ENCODE assay signal across 12 mouse cellular contexts in genomic region chr7:16412220-16412896, GRCm38 (mm10). TPM values are rescaled to one million over a fixed set of nuclear protein-coding genes. Genes with fewer than 3 reads are reported as not detected.
DNase-seq lines count a peak whose midpoint lies in the region; ATAC-seq lines count a peak whose summit lies in the region.
"Had no signal": no experiment of that assay in that cellular context is flagged by ENCODE, and none has a peak within 500 bp of the region (broad histone marks: within the 10 kb centered on the region; RNA-seq: fewer than 3 reads in every experiment).

No protein-coding gene starts in this region.

- H3K4me3 ChIP-seq in hindbrain, embryonic 11.5 days (ENCODE audit: low read depth, low read length): no peak overlapping the region
- H3K4me3 ChIP-seq in hindbrain, embryonic 14.5 days (replicated peaks; ENCODE audit: low read length): no peak overlapping the region
- H3K4me3 ChIP-seq in embryonic facial prominence, embryonic 10.5 days: no peak overlapping the region
- H3K4me3 ChIP-seq in limb, embryonic 13.5 days: no peak overlapping the region
- peak overlapping the region; percentile 76 for H3K4me3 ChIP-seq in megakaryocyte, embryonic 14.5 days (replicated peaks)
- H3K4me3 ChIP-seq: intestine, embryonic 15.5 days; neural tube, embryonic 12.5 days had no signal

- H3K4me2 ChIP-seq in hindbrain, embryonic 11.5 days (replicated peaks; ENCODE audit: low read depth, low read length): no peak overlapping the region
- H3K4me2 ChIP-seq in hindbrain, embryonic 14.5 days (replicated peaks): no peak overlapping the region
- H3K4me2 ChIP-seq in limb, embryonic 13.5 days (replicated peaks): no peak overlapping the region
- H3K4me2 ChIP-seq: intestine, embryonic 15.5 days; neural tube, embryonic 12.5 days had no signal

- no peaks in the 10 kb centered on the region; the same call in 1 of the 2 replicates for H3K9me3 ChIP-seq in hindbrain, embryonic 11.5 days (ENCODE audit: control insufficient read depth, low read length)
- no peaks in the 10 kb centered on the region for H3K9me3 ChIP-seq in hindbrain, embryonic 14.5 days (ENCODE audit: control insufficient read depth, low read length)
- no peaks in the 10 kb centered on the region for H3K9me3 ChIP-seq in embryonic facial prominence, embryonic 10.5 days
- H3K9me3 ChIP-seq in limb, embryonic 13.5 days: no peaks in the 10 kb centered on the region
- H3K9me3 ChIP-seq in megakaryocyte, embryonic 14.5 days: no peaks in the 10 kb centered on the region
- H3K9me3 ChIP-seq: intestine, embryonic 15.5 days; neural tube, embryonic 12.5 days had no signal

- 86% methylated on average over 8 of the region's 8 CpGs for WGBS in hindbrain, embryonic 11.5 days
- 87% methylated on average over 8 of the region's 8 CpGs for WGBS in hindbrain, embryonic 14.5 days
- WGBS in embryonic facial prominence, embryonic 10.5 days: 90% methylated on average over 8 of the region's 8 CpGs
- 88% methylated on average over 8 of the region's 8 CpGs for WGBS in limb, embryonic 13.5 days

- no peaks in the 10 kb centered on the region for H3K27me3 ChIP-seq in hindbrain, embryonic 11.5 days (ENCODE audit: control insufficient read depth, insufficient read depth, low read length)
- H3K27me3 ChIP-seq in hindbrain, embryonic 14.5 days (ENCODE audit: control insufficient read depth, insufficient read depth, low read length): no peaks in the 10 kb centered on the region
- no peaks in the 10 kb centered on the region; the same call in 1 of the 2 replicates for H3K27me3 ChIP-seq in embryonic facial prominence, embryonic 10.5 days (replicated peaks; ENCODE audit: low read depth, poor library complexity, severe bottlenecking)
- no peaks in the 10 kb centered on the region for H3K27me3 ChIP-seq in limb, embryonic 13.5 days
- no peaks in the 10 kb centered on the region for H3K27me3 ChIP-seq in megakaryocyte, embryonic 14.5 days (replicated peaks)
- H3K27me3 ChIP-seq: intestine, embryonic 15.5 days; neural tube, embryonic 12.5 days had no signal

- peak overlapping the region; percentile 36; the same call in 1 of the 2 replicates for H3K27ac ChIP-seq in hindbrain, embryonic 11.5 days (ENCODE audit: low read depth, low read length)
- no peak overlapping the region for H3K27ac ChIP-seq in hindbrain, embryonic 14.5 days
- peak overlapping the region; percentile 48; the same call in 1 of the 2 replicates for H3K27ac ChIP-seq in embryonic facial prominence, embryonic 10.5 days (replicated peaks)
- H3K27ac ChIP-seq in limb, embryonic 13.5 days: no peak overlapping the region
- H3K27ac ChIP-seq: intestine, embryonic 15.5 days; neural tube, embryonic 12.5 days had no signal

- no peaks in the 10 kb centered on the region; the same call in 1 of the 2 replicates for H3K4me1 ChIP-seq in hindbrain, embryonic 11.5 days (replicated peaks; ENCODE audit: control insufficient read depth, insufficient read depth, low read length)
- H3K4me1 ChIP-seq in hindbrain, embryonic 14.5 days (replicated peaks; ENCODE audit: control insufficient read depth, insufficient read depth, low read length): 0 out of 2 replicates have a peak, but pooled peaks cover 8% of the 10 kb centered on the region
- peaks cover 32% of the 10 kb centered on the region; the same call in 1 of the 2 replicates for H3K4me1 ChIP-seq in embryonic facial prominence, embryonic 10.5 days
- H3K4me1 ChIP-seq in limb, embryonic 13.5 days: peaks cover 10% of the 10 kb centered on the region
- H3K4me1 ChIP-seq in megakaryocyte, embryonic 14.5 days: peaks cover 99% of the 10 kb centered on the region

- H3K9ac ChIP-seq in hindbrain, embryonic 11.5 days (ENCODE audit: low read depth, low read length): no peak overlapping the region
- no peak overlapping the region for H3K9ac ChIP-seq in hindbrain, embryonic 14.5 days
- H3K9ac ChIP-seq in limb, embryonic 13.5 days: 0 out of 2 replicates have a peak overlapping the region, but pooled peaks have one; percentile 6
- H3K9ac ChIP-seq: intestine, embryonic 15.5 days; neural tube, embryonic 12.5 days had no signal

- DNase-seq in hindbrain, embryonic 11.5 days (ENCODE audit: low spot score): no peak
- DNase-seq in hindbrain, embryonic 14.5 days (ENCODE audit: low spot score): no peak
- DNase-seq in embryonic facial prominence, embryonic 10.5 days (ENCODE audit: low spot score): no peak
- no peak for DNase-seq in adrenal gland, adult 18-20 months (ENCODE audit: low spot score in 2 of 2)
- no peak for DNase-seq in cerebellum, adult 8-10 months
- DNase-seq in layer of hippocampus, postnatal 10 days (ENCODE audit: low spot score in 2 of 2): no peak
- DNase-seq: heart, adult 18-20 months; right cerebral cortex, postnatal 25 days had no signal

- ATAC-seq in hindbrain, embryonic 11.5 days (ENCODE audit: low FRiP score): 0 out of 2 replicates have a peak, but pooled peaks have one; percentile 19
- no peak; the same call in 1 of the 2 replicates for ATAC-seq in hindbrain, embryonic 14.5 days (ENCODE audit: low FRiP score)
- no peak for ATAC-seq in limb, embryonic 13.5 days (ENCODE audit: low FRiP score, low read depth)
- ATAC-seq: intestine, embryonic 15.5 days had no signal

- H3K36me3 ChIP-seq in hindbrain, embryonic 11.5 days (ENCODE audit: control insufficient read depth, insufficient read depth, low read length): peaks cover 3% of the 10 kb centered on the region; the same call in 1 of the 2 replicates
- peaks cover 13% of the 10 kb centered on the region for H3K36me3 ChIP-seq in hindbrain, embryonic 14.5 days (replicated peaks; ENCODE audit: control insufficient read depth, insufficient read depth)
- peaks cover 88% of the 10 kb centered on the region for H3K36me3 ChIP-seq in embryonic facial prominence, embryonic 10.5 days (replicated peaks)
- peaks cover 66% of the 10 kb centered on the region for H3K36me3 ChIP-seq in limb, embryonic 13.5 days
- H3K36me3 ChIP-seq in megakaryocyte, embryonic 14.5 days (replicated peaks; ENCODE audit: low read length): peaks cover 78% of the 10 kb centered on the region

RNA-seq across cellular contexts. Expression of gene Zc3h4, which starts 11.6 kb away (rescaled TPM):
- 15.7 and 20.7 TPM in 2 replicates for polyA plus RNA-seq in hindbrain, embryonic 11.5 days (2014; fragmentation: Nextera tagmentation; extraction: Ambion mirVana)
- polyA plus RNA-seq in hindbrain, embryonic 14.5 days (2014; fragmentation: Nextera tagmentation; extraction: Ambion mirVana): 14.4 and 17.0 TPM in 2 replicates
- 20.5 and 22.2 TPM in 2 replicates for polyA plus RNA-seq in embryonic facial prominence, embryonic 10.5 days (2016; fragmentation: Nextera tagmentation; extraction: Ambion mirVana)
- 18.2 and 18.5 TPM in 2 replicates for polyA plus RNA-seq in limb, embryonic 13.5 days (2015; fragmentation: Nextera tagmentation; extraction: Ambion mirVana)
- 59.1 and 96.9 TPM in 2 replicates for polyA plus RNA-seq in megakaryocyte, embryonic 14.5 days (2012; ENCODE audit: insufficient read depth, low replicate concordance)
- total RNA-seq in adrenal gland, adult 18-20 months (2021): 10 to 100 TPM; 32.8 to 39.4 TPM
- total RNA-seq in layer of hippocampus, postnatal 10 days (2021): 10 to 100 TPM; 46.4 to 52.8 TPM

RNA-seq across cellular contexts. Expression of gene Sae1, which starts 24.8 kb away (rescaled TPM):
- 339 and 377 TPM in 2 replicates for polyA plus RNA-seq in hindbrain, embryonic 11.5 days (2014; fragmentation: Nextera tagmentation; extraction: Ambion mirVana)
- polyA plus RNA-seq in hindbrain, embryonic 14.5 days (2014; fragmentation: Nextera tagmentation; extraction: Ambion mirVana): 224 and 245 TPM in 2 replicates
- 479 and 497 TPM in 2 replicates for polyA plus RNA-seq in embryonic facial prominence, embryonic 10.5 days (2016; fragmentation: Nextera tagmentation; extraction: Ambion mirVana)
- polyA plus RNA-seq in limb, embryonic 13.5 days (2015; fragmentation: Nextera tagmentation; extraction: Ambion mirVana): 359 and 362 TPM in 2 replicates
- 4.3 and 20.1 TPM in 2 replicates for polyA plus RNA-seq in megakaryocyte, embryonic 14.5 days (2012; ENCODE audit: insufficient read depth, low replicate concordance)
- total RNA-seq in adrenal gland, adult 18-20 months (2021): 10 to 100 TPM; 57.0 to 61.8 TPM
- total RNA-seq in layer of hippocampus, postnatal 10 days (2021): 100 to 1,000 TPM; 106 to 115 TPM

RNA-seq across cellular contexts. Expression of gene Tmem160, which starts 40.2 kb away (rescaled TPM):
- polyA plus RNA-seq in hindbrain, embryonic 11.5 days (2014; fragmentation: Nextera tagmentation; extraction: Ambion mirVana): 51.4 and 56.5 TPM in 2 replicates
- polyA plus RNA-seq in hindbrain, embryonic 14.5 days (2014; fragmentation: Nextera tagmentation; extraction: Ambion mirVana): 64.3 and 75.4 TPM in 2 replicates
- polyA plus RNA-seq in embryonic facial prominence, embryonic 10.5 days (2016; fragmentation: Nextera tagmentation; extraction: Ambion mirVana): 71.5 and 76.4 TPM in 2 replicates
- 44.2 and 44.9 TPM in 2 replicates for polyA plus RNA-seq in limb, embryonic 13.5 days (2015; fragmentation: Nextera tagmentation; extraction: Ambion mirVana)
- polyA plus RNA-seq in megakaryocyte, embryonic 14.5 days (2012; ENCODE audit: insufficient read depth, low replicate concordance): 185 and 233 TPM in 2 replicates
- total RNA-seq in adrenal gland, adult 18-20 months (2021): 10 to 100 TPM; 60.1 to 61.7 TPM
- 100 to 1,000 TPM in 1 of 2 experiments, 10 to 100 TPM in 1; 86.4 to 103 TPM for total RNA-seq in layer of hippocampus, postnatal 10 days (2021)

Comparison
In these comparisons a context has a peak if more than half of its experiments do, and no peak if none do; other contexts are left out.
1. H3K27ac ChIP-seq: peak in hindbrain, embryonic 11.5 days (single experiment) and embryonic facial prominence, embryonic 10.5 days (single experiment); none in hindbrain, embryonic 14.5 days (single experiment) and limb, embryonic 13.5 days (single experiment).
2. RNA of gene Sae1, which starts 24.8 kb away (polyA plus RNA-seq): 479 to 497 TPM in embryonic facial prominence, embryonic 10.5 days, 359 to 362 TPM in limb, embryonic 13.5 days, 339 to 377 TPM in hindbrain, embryonic 11.5 days and 224 to 245 TPM in hindbrain, embryonic 14.5 days; 4.3 to 20.1 TPM in megakaryocyte, embryonic 14.5 days; every median in the first group is over 10 times any median in the second.